Mouse (Mus musculus) G1E (cell line): Measurements from ENCODE around the gene Ccnt2. TPM values are rescaled to one million over a fixed set of nuclear protein-coding genes. Genes with fewer than 3 reads are reported as not detected.

ENCODE experiments used
- ATAC-seq: 2 replicates; pipeline ENCODE4 v1.8.0; 2016; ENCODE audit warnings: mild to moderate bottlenecking; ENCODE audit not compliant: insufficient number of reproducible peaks, poor library complexity, low FRiP score, severe bottlenecking; ENCODE audit errors: extremely low read depth
- DNase-seq: peaks from one replicate; pipeline ENCODE4 v3.0.0; 2012; ENCODE audit warnings: low spot score
- H3K27me3 ChIP-seq: 2 replicates; pipeline ENCODE4 v1.6.1; 2012; ENCODE audit warnings: mild to moderate bottlenecking, low read length, inconsistent platforms; ENCODE audit not compliant: insufficient read depth
- H3K36me3 ChIP-seq: replicated peaks from 2 replicates; pipeline ENCODE3; 2012; ENCODE audit warnings: mild to moderate bottlenecking, inconsistent platforms
- H3K4me1 ChIP-seq: 2 replicates; pipeline ENCODE4 v1.6.1; 2012; ENCODE audit warnings: low read depth, low read length, inconsistent platforms, mixed read lengths; ENCODE audit not compliant: insufficient read depth
- H3K4me3 ChIP-seq: 2 replicates; pipeline ENCODE4 v1.5.1; 2012; ENCODE audit warnings: low read depth, mild to moderate bottlenecking, inconsistent platforms, low read length, moderate library complexity, mixed read lengths
- H3K9me3 ChIP-seq: replicated peaks from 2 replicates; pipeline ENCODE4 v1.6.1; 2012; ENCODE audit warnings: inconsistent platforms
- CTCF ChIP-seq: IDR thresholded peaks from 2 replicates; pipeline ENCODE4 v1.5.1; 2012; ENCODE audit warnings: low read depth, low read length, inconsistent platforms, mixed read lengths
- GATA1 ChIP-seq: IDR thresholded peaks from 2 replicates; pipeline ENCODE4 v1.6.1; 2012; ENCODE audit warnings: borderline replicate concordance, low read length, inconsistent platforms, mixed read lengths
- GATA2 ChIP-seq: IDR thresholded peaks from 2 replicates; pipeline ENCODE4 v1.6.1; 2012; ENCODE audit warnings: low read depth, low read length, inconsistent platforms, borderline replicate concordance
- POLR2AphosphoS5 ChIP-seq: IDR thresholded peaks from 2 replicates; pipeline ENCODE4 v1.6.1; 2012; ENCODE audit warnings: low read depth, low read length, inconsistent platforms; ENCODE audit not compliant: insufficient replicate concordance
- TAL1 ChIP-seq: conservative IDR thresholded peaks from 2 replicates; pipeline ENCODE4 v1.6.1; 2012; ENCODE audit warnings: low read depth, low read length, inconsistent platforms, mixed read lengths
- polyA plus RNA-seq: library from polyadenylated mRNA; stranded (reverse); fragments of >175 nt; gene quantifications from 2 replicates; pipeline ENCODE4 v1.2.3, GENCODE M21; 2012
- total RNA-seq, 2 experiments: library from RNA; stranded (forward) in 1 of 2; stranded (reverse) in 1 of 2; fragments of 200-1000 nt in 1 of 2; fragments of >200 nt in 1 of 2; fragmentation: Nextera tagmentation in 1 of 2; gene quantifications; 2 replicates each; pipeline ENCODE4 v1.2.3; 2014 to 2017

The Ccnt2 gene
- total and polyA plus RNA-seq, 3 experiments, result 16.8 to 168 (median 99.2) TPM

GRCm38 (mm10) chr1:127830215-127830921, 56.4 kb downstream of the Ccnt2 start:
- peaks cover 38% of the 10 kb centered on the region for H3K27me3 ChIP-seq
- ATAC-seq, result no peak
- no peak for DNase-seq
- TF ChIP-seq CTCF, result no peak
- TF ChIP-seq TAL1, result no peak
- peaks cover 11% of the 10 kb centered on the region for H3K4me1 ChIP-seq
- H3K9me3 ChIP-seq, result no peaks in the 10 kb centered on the region
- no peaks in the 10 kb centered on the region for H3K36me3 ChIP-seq
- no peak overlapping the region for H3K4me3 ChIP-seq

GRCm38 (mm10) chr1:127833714-127834113, 59.8 kb downstream of the Ccnt2 start:
- no peak for ATAC-seq
- peaks cover 10% of the 10 kb centered on the region for H3K4me1 ChIP-seq
- no peak for TF ChIP-seq POLR2AphosphoS5
- TF ChIP-seq TAL1, result no peak
- no peak for TF ChIP-seq GATA1
- no peak for TF ChIP-seq GATA2
- TF ChIP-seq CTCF, result no peak
- DNase-seq, result no peak
- H3K4me3 ChIP-seq, result no peak overlapping the region
- H3K36me3 ChIP-seq, result no peaks in the 10 kb centered on the region
- H3K27me3 ChIP-seq, result peaks cover 38% of the 10 kb centered on the region
- H3K9me3 ChIP-seq, result no peaks in the 10 kb centered on the region

GRCm38 (mm10) chr1:127834202-127834601, 60.2 kb downstream of the Ccnt2 start:
- Histone ChIP-seq H3K27me3 (peaks cover 37% of the 10 kb centered on the region), H3K9me3 (no peaks in the 10 kb centered on the region), H3K4me1 (peaks cover 10% of the 10 kb centered on the region), H3K36me3 (no peaks in the 10 kb centered on the region), H3K4me3 (no peak overlapping the region)
- DNase-seq (no peak), ATAC-seq (no peak)
- TF ChIP-seq POLR2AphosphoS5 (no peak), TAL1 (no peak), CTCF (no peak), GATA1 (no peak), GATA2 (no peak)

GRCm38 (mm10) chr1:127836619-127837018, 62.7 kb downstream of the Ccnt2 start:
- ATAC-seq (peak; percentile 32; the same call in 1 of the 2 replicates), DNase-seq (no peak)

GRCm38 (mm10) chr1:127838602-127839001, 64.6 kb downstream of the Ccnt2 start:
- peaks cover 9% of the 10 kb centered on the region for H3K4me1 ChIP-seq
- TF ChIP-seq TAL1, result no peak
- TF ChIP-seq CTCF, result no peak
- no peak overlapping the region for H3K4me3 ChIP-seq
- peaks cover 16% of the 10 kb centered on the region for H3K27me3 ChIP-seq
- DNase-seq (no peak), ATAC-seq (no peak)
- no peaks in the 10 kb centered on the region for H3K36me3 ChIP-seq
- H3K9me3 ChIP-seq, result no peaks in the 10 kb centered on the region

More at GRCm38 (mm10) chr1:127836619-127837018, 62.7 kb downstream of the Ccnt2 start:
- Histone ChIP-seq H3K4me3 (no peak overlapping the region), H3K4me1 (peaks cover 10% of the 10 kb centered on the region), H3K27me3 (peaks cover 21% of the 10 kb centered on the region), H3K36me3 (no peaks in the 10 kb centered on the region), H3K9me3 (no peaks in the 10 kb centered on the region)
- TF ChIP-seq GATA2 (no peak), GATA1 (no peak), POLR2AphosphoS5 (no peak), TAL1 (no peak), CTCF (no peak)

- peaks cover 4% of the 10 kb centered on the region; the same call in 1 of the 2 replicates for H3K4me1 ChIP-seq
- H3K9me3 ChIP-seq, result no peaks in the 10 kb centered on the region
- TF ChIP-seq GATA2, result no peak
- TF ChIP-seq CTCF, result no peak
- TF ChIP-seq POLR2AphosphoS5, result no peak
- no peak for TF ChIP-seq GATA1
- TF ChIP-seq TAL1, result no peak
- DNase-seq, result no peak
- H3K27me3 ChIP-seq, result peaks cover 3% of the 10 kb centered on the region; the same call in 1 of the 2 replicates
- ATAC-seq, result no peak
- H3K4me3 ChIP-seq, result no peak overlapping the region
- no peaks in the 10 kb centered on the region for H3K36me3 ChIP-seq
Observed at GRCm38 (mm10) chr1:127845472-127845871, 71.5 kb downstream of the Ccnt2 start.

- ATAC-seq (no peak), DNase-seq (no peak)
- H3K27me3 ChIP-seq, result peaks cover 5% of the 10 kb centered on the region; the same call in 1 of the 2 replicates
- H3K9me3 ChIP-seq, result peaks cover 10% of the 10 kb centered on the region
- H3K4me3 ChIP-seq, result no peak overlapping the region
- no peak for TF ChIP-seq GATA2
- TF ChIP-seq POLR2AphosphoS5, result no peak
- no peak for TF ChIP-seq GATA1
- TF ChIP-seq TAL1, result no peak
- TF ChIP-seq CTCF, result no peak
- peaks cover 4% of the 10 kb centered on the region; the same call in 1 of the 2 replicates for H3K4me1 ChIP-seq
- H3K36me3 ChIP-seq, result no peaks in the 10 kb centered on the region
Observed at GRCm38 (mm10) chr1:127850075-127850610, 76.2 kb downstream of the Ccnt2 start.
